Mouse (Mus musculus) heart, adult 2 months (tissue): ENCODE measurements at regions not wholly inside any gene's neighbourhood (a gene's known extent, or its start where the extent isn't known, plus 50 kb on each side); places are given as distances from the start of the nearest gene placed in this dataset.

ENCODE experiments used
- CTCF ChIP-seq: fragments of 200-600 bp; IDR thresholded peaks from 2 replicates; pipeline ENCODE4 v1.8.1; 2022; ENCODE audit warnings: antibody characterized with exemption, mild to moderate bottlenecking, moderate library complexity
- POLR2A ChIP-seq: fragments of 200-500 bp; IDR thresholded peaks from 2 replicates; pipeline ENCODE4 v1.6.1; 2011; ENCODE audit warnings: mild to moderate bottlenecking, low read depth, low read length, control low read depth; ENCODE audit not compliant: insufficient read depth

GRCm38 (mm10) chr10:8653651-8654050 lies 135.0 kb upstream of the Ust start:
- TF ChIP-seq CTCF (no peak), POLR2A (no peak)
